Mouse (Mus musculus) yolk sac, embryonic 10.5 days (tissue): ENCODE measurements around the gene Dnajc11.

ENCODE experiments used
- DNase-seq: peaks from one replicate; pipeline ENCODE4 v3.0.0-alpha.2; 2017; ENCODE audit warnings: low spot score

The Dnajc11 gene

GRCm38 (mm10) chr4:151933505-151934214 lies at the start of gene Dnajc11:
TSS of gene Dnajc11 (plus strand) at chr4:151933691.
- DNase-seq, result peak; percentile 89

GRCm38 (mm10) chr4:151893241-151893640 lies 40.2 kb upstream of the Dnajc11 start:
- DNase-seq, result no peak

- no peak for DNase-seq
Observed at GRCm38 (mm10) chr4:151894926-151895325, 38.6 kb upstream of the Dnajc11 start.

GRCm38 (mm10) chr4:151895624-151896023 lies 37.9 kb upstream of the Dnajc11 start:
- DNase-seq, result no peak

GRCm38 (mm10) chr4:151897069-151897617 lies 36.3 kb upstream of the Dnajc11 start:
- DNase-seq, result no peak

GRCm38 (mm10) chr4:151898600-151899245 lies 34.8 kb upstream of the Dnajc11 start:
- no peak for DNase-seq

- DNase-seq, result no peak
Observed at GRCm38 (mm10) chr4:151899707-151900384, 33.6 kb upstream of the Dnajc11 start.

GRCm38 (mm10) chr4:151900735-151901134 lies 32.8 kb upstream of the Dnajc11 start:
- DNase-seq, result no peak

- no peak for DNase-seq
Observed at GRCm38 (mm10) chr4:151901422-151901821, 32.1 kb upstream of the Dnajc11 start.

- DNase-seq, result no peak
Observed at GRCm38 (mm10) chr4:151902046-151902688, 31.3 kb upstream of the Dnajc11 start.

- no peak for DNase-seq
Observed at GRCm38 (mm10) chr4:151902689-151903241, 30.7 kb upstream of the Dnajc11 start.

- no peak for DNase-seq
Observed at GRCm38 (mm10) chr4:151904098-151904497, 29.4 kb upstream of the Dnajc11 start.

GRCm38 (mm10) chr4:151905621-151906020 lies 27.9 kb upstream of the Dnajc11 start:
- no peak for DNase-seq

- DNase-seq, result peak; percentile 48
Observed at GRCm38 (mm10) chr4:151907577-151908343, 25.7 kb upstream of the Dnajc11 start.

GRCm38 (mm10) chr4:151908809-151909208 lies 24.7 kb upstream of the Dnajc11 start:
- DNase-seq, result no peak

- no peak for DNase-seq
Observed at GRCm38 (mm10) chr4:151916271-151916670, 17.2 kb upstream of the Dnajc11 start.

GRCm38 (mm10) chr4:151919135-151919840 lies 14.2 kb upstream of the Dnajc11 start:
- DNase-seq, result no peak

GRCm38 (mm10) chr4:151919900-151920643 lies 13.4 kb upstream of the Dnajc11 start:
- no peak for DNase-seq

- no peak for DNase-seq
Observed at GRCm38 (mm10) chr4:151922124-151922523, 11.4 kb upstream of the Dnajc11 start.
